Mouse (Mus musculus): Measurements from ENCODE around the gene Abcb7.
"Not testable (repeated sequence)": the region's sequence is repeated elsewhere in the genome, so short reads cannot be mapped to it uniquely, and the experiment has no call there.

The Abcb7 gene

DNA sequence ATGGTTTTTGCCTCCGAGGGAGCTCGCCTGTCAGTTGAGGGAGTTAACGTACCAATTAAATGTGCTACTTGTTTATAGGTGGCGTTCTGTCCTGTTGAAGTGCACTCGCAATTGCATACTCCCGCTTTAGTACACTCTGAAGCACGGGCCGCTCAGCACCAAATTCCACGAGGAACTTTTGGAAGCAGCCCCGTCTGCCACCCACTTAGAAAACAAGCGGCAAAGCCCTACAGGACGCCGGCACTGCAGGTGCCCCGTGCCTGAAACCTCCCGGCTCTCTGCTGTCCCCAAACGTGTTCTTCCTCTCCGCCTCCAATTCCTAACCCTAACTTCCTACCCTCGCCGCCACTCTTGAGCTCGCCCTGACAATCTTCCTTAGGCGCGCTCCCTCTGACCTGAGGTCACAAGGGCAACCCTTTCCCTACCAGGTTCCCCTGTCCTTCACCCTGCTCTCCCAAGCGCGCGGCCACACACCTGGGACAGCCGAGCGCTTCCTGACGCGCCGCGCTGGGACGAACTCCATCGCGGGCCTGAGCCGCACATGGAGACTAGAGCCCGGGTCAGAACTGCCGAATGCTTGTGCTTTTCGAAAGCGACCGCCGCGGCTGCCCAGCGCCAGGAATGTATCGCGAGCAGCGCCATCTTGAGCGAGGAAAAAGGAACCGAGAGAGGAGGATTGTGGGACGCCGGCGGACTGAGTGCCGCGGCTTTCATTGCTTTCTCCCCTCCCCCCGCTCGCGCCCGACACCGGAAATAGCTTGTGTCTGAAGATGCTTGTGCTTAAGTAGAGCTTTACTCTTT, at the start of gene Abcb7:
TSS of gene Abcb7 (minus strand) at position 674 of the 801 bp plus-strand sequence.
- POLR2A ChIA-PET, result interaction anchor here (0.6 to 2.7 kb wide), 32 partner anchors 9 to 1597 kb away, joined by 3 to 25 read pairs (median 3); partner anchors contain the start of genes Rlim (in 2 of the 4) and Nexmif (in 1 of the 4)
- CTCF ChIA-PET, result interaction anchor here in 2 of 4 experiments (0.6 kb wide), 2 partner anchors 235 to 745 kb away, joined by 3 read pairs; no protein-coding TSS in a partner anchor

DNA sequence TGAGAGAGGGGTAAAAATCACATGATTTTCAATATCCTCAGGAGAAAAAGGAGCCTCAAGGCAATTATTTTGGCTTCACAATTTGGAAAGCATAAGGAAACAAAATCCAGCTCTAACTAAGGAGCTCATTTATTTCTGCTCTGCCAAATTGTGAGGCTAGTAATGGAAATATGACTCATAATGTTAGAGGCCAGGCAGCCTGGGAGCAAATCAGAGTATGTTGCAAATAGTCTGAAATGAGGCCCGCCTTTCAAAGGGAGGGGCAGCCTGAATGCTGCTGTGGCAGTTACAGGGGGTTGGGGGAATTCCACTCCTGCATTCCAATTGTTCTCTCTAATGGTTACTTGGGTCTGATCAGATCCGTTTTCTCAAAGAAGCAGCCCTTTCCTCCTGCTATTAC, 48.1 kb upstream of the Abcb7 start:
- ChIA-PET POLR2A (no interaction called here), CTCF (no interaction called here)

DNA sequence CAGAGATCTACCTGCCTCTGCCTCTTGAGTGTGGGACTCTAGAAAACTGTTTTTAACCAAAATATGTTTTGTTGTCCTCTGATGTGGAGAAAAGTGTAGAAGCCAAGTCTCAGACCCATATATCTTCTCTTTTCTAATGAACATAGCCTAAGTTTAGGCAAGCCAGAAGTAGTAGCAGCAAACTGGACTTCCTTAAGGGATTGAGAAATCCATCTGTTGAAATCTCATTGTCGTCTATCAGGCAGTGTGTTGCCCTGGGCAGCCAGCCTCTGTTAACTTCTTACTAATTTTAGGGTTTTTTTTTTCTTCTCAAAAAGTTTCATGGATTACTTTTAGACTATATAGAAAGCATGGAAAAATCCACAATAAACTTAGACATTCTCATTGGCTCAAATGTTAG, 38.8 kb upstream of the Abcb7 start:
- ChIA-PET CTCF (no interaction called here), POLR2A (no interaction called here)

DNA sequence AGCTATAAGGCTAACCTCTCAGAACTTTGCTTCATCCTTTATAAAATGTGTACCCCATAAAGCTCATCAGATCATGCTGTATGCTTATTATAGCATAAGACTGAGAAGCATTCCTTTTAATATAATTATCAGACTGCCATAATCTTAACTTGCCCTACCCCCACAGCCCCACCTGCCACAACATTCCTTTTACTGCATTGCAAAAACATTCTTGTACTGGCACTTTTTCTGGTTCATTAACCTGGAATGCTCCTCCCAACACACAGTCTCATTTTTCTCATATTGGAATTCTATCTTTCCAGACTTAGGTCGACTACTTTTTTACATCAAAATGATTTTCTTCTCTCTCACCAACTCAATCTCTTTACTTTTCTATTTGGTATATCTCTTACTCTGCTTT, 19.8 kb upstream of the Abcb7 start:
- ChIA-PET POLR2A (no interaction called here), CTCF (no interaction called here)

DNA sequence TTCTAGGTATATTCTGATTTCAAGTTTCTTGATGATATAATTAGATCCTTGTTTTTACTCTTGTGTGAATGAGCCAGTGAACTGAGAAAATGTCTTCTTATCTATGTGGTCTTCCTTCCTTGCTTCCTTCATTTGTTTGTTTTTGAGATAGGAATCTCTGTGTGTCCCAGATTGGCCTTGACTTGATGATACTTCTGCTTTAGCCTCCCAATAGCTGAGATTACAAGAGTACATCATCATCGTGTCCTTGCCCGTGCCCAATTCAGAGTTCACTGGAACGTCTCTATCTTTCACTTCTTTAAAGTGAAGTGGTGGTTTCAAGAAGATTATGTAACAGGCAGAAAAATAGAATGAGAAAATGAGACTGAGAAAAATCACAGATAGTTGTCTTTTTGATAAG, 14.5 kb upstream of the Abcb7 start:
- ChIA-PET CTCF (no interaction called here), POLR2A (interaction anchor here in 1 of 4 experiments (0.6 kb wide), 1 partner anchor 9 kb away, joined by 3 read pairs; no protein-coding TSS in a partner anchor)

DNA sequence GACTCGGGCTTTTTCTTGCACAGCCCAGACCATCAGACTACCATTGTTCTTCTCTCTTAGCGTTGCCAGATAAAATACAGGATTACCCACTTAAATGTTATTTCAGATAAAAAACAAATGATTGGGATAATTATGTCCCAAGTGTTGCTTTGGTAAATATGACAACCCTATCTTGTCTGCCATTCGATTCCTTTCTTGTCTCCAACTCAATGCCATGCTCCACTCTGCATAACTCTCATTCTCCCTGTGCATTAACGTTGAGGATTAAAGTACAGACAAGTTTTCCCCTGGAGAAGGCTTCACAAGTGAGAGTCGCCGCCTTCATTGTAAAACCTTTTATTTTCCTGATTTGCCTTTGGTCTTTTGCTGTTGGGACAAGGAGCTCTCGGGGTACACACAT, 339 bp upstream of the Abcb7 start:
- ChIA-PET CTCF (interaction anchor here in 1 of 4 experiments (0.6 kb wide), 1 partner anchor 236 kb away, joined by 3 read pairs; no protein-coding TSS in a partner anchor), POLR2A (interaction anchor here (0.6 to 2.7 kb wide), 30 partner anchors 9 to 1597 kb away, joined by 3 to 25 read pairs (median 3); partner anchors contain the start of genes Rlim (in 2 of the 4) and Nexmif (in 1 of the 4))

DNA sequence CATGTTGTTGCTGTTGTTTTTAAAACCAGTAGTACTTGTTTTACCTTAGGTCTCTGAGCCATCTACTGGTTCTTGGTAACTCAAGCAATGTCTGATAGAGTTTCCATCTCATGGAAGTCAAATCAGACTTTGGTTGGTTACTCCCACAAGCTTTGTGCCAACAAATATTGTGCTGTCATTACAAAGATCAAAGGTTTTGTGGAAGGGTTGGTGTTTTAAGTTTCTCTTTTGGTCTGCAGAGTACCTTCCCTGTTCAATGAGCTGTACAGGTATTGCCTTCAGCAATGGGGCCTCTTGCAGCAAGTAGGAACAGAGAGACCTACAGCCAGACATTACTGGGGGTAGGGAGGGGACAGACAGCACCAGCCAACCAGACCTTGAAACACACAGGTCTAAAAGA, 5.5 kb downstream of the Abcb7 start:
- ChIA-PET CTCF (no interaction called here), POLR2A (no interaction called here)

DNA sequence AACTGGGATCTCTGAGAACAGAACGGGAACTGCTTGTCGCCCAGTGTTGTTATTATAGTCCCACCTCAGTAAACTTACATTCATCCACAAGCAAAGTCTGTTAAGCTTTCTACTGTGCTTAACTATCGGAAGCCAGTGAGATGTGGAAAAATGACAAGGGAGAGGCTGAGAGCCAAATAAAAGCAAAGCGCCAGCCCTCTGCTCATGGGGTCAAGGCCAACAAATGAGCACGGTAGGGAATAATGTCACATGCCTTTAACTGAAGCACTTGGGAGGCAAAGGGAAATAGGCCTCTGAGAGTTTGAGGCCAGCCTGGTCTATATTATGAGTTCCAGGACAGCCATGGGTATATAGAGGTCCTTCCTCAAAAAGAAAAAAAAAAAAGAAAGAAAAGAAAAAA, 11.2 kb downstream of the Abcb7 start:
- ChIA-PET CTCF (no interaction called here), POLR2A (interaction anchor here in 3 of 4 experiments (1.4 to 4.1 kb wide), 3 partner anchors 11 kb away, joined by 3 to 25 read pairs (median 8); partner anchors contain the start of gene Abcb7 (in 3 of the 3))

DNA sequence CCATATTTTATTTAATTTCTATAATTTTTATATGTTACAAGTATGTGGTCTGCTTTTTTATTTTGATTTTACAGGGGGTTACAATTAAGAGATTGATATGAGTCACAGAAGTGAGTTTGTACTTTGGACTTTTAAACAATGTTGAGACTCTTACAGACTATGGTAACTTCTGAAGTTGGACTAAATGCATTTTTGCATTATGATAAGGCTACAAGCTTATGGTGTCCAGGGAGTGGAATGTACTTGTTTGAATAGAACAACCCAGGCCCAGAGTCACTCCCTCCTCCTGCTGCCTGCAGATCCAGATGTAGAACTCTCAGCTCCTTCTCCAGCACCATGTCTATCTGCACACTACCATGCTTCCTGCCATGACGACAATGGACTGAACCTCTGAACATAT, 12.5 kb downstream of the Abcb7 start:
- ChIA-PET POLR2A (interaction anchor here in 1 of 4 experiments (4.1 kb wide), 1 partner anchor 12 kb away, joined by 25 read pairs; the partner anchor contains the start of gene Abcb7), CTCF (no interaction called here)

DNA sequence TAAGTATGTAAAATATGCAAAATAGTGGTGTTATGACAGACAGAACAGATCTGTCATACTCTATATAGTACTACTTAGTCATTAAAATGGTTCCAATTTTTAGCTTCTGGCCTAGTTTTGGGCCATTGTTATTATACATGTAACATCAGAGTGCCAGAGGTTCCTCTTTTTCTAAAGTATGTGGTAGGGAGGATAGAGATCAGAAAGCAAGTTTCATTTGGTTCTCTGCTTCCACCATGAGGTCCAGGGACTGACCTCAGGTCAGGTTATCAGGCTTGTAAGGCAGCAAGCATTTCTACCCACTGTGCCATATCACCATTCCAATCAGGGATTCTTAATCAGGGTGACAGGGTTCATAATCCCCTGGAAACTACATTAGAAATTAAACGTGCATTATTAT, 16.1 kb downstream of the Abcb7 start:
- ChIA-PET POLR2A (interaction anchor here in 1 of 4 experiments (2.0 kb wide), 1 partner anchor 16 kb away, joined by 9 read pairs; the partner anchor contains the start of gene Abcb7), CTCF (no interaction called here)

DNA sequence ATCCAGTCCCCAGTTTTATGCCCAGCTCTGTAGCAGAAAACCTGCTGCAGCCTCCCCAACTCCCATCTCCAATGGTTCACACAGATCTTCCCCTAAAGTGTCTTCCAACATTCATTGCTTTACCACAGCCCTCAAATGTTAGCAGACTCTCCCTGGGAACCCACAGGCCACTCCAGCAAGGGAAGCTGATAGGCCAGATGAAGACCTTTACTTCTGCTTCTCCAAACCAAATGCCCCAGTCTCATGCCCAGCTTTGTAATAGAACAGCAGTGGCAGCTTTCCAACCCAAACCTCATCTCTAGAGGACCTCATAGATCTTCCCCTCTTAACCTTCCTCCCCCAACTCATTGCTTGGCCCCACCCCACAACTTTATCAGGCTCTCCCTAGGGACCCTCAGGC, 54.0 kb downstream of the Abcb7 start:
- ChIA-PET POLR2A (interaction anchor here in 1 of 4 experiments (1.6 kb wide), 1 partner anchor 54 kb away, joined by 5 read pairs; the partner anchor contains the start of gene Abcb7), CTCF (no interaction called here)

DNA sequence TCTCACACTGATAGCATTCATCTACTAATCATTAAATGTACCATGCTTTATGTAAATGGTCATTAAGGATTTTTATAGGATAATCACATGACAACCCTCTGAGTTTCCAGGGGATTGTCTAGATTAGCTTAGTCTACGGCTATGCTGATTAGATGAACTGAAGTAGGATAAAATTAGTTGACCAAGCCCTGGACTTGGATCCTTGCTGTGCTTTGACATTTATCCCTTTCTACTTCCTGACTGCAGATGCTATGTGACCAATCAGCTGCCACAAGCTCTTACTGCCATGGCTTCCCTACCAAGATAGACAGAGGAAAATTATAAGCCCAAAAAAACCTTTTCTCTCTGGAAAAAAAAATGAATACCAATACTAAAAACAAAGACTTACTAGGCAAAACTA, 57.8 kb downstream of the Abcb7 start:
- CTCF ChIA-PET, result no interaction called here
- POLR2A ChIA-PET, result no interaction called here

DNA sequence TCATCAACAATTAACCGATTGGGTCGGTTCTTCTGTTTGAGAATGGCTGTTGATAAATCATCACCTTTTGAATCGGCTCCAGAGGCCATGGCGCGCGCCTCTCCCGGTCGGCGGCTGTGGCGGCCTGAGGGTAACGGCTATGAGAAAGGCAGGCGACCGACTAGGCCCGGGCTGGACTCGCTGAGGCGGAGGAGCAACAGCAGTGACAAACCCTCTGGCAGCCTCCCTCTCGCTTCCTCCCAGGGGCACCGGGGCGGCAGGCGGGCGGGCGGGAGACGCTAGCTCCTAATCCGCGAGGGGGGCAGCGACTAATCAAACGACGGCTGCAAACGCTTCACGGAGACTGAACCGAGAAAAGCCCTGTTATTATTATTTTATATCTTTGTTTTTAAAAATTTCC, 65.5 kb downstream of the Abcb7 start:
- POLR2A ChIA-PET, CTCF ChIA-PET: not testable (repeated sequence)

DNA sequence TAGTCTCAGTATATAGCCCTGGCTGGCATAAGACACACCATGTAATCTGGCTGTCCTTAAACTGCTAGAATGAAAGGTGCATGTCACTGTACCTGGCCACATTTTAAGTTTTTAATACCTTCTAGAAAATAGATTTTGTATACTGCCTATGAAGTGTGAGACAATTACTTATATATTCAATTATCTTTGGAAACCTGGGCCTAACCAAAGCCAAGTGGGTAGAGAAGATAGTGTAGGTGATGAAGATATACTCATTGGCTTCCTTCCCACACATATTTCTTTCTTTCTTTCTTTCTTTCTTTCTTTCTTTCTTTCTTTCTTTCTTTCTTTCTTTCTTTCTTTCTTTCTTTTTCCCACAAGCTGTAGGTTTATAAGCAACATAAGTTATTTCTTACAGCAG, 121.9 kb downstream of the Abcb7 start:
- POLR2A ChIA-PET, result no interaction called here
- CTCF ChIA-PET, result no interaction called here

DNA sequence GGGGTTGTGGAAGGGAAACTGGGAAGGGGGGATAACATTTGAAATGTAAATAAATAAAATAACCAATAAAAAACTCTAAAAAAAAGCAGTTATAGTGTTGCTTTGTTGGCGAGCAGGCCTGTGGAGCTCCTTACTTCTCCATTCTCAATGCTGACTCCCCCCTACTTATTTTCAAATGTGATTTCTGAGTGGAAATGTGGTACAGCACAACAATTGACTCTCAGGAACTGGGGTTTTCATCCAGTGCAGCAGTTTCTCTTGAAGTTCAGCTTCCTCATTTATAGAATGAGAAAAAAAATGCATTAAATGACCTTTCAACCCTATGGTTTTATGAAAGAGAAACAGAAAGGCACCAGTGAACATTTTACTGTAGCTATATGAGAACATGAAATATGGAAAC, 133.8 kb downstream of the Abcb7 start:
- ChIA-PET CTCF (no interaction called here), POLR2A (no interaction called here)

DNA sequence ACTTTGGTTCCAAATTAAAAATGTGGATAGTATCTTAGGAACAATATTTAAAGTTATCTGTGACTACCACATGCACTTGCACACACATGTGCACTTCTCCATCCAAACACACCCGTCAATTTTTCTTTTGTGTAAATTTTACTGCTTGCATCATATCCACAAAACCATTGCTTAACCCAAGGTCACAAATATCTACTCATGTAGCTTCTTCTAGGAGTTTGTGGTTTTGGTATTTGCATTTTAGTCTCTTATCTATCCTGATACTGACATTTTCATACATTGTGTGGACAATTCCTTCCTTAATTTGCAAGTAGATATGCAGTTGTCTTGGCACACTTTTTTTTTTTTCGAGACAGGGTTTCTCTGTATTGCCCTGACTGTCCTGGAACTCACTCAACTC, 149.3 kb downstream of the Abcb7 start:
- CTCF ChIA-PET, result no interaction called here
- POLR2A ChIA-PET, result no interaction called here

DNA sequence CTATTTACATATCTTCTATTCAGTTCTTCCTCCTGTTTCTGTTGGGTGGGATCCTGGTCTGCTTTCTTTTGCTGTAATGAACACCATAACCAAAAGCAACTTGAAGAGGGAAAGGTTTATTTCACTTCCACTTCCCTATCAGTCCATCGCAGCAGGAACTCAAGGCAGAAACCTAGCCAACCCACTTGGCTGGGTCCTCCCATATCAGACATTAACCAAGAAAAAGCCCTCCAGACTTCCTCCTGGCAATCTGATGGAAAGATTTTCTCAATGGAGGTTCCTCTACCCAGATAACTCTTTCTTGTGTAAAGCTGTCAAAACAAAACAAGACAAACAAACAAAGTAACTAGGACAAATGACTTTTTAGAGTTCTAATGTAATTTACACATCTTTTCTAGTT, 151.2 kb downstream of the Abcb7 start:
- CTCF ChIA-PET, result no interaction called here
- POLR2A ChIA-PET, result no interaction called here

DNA sequence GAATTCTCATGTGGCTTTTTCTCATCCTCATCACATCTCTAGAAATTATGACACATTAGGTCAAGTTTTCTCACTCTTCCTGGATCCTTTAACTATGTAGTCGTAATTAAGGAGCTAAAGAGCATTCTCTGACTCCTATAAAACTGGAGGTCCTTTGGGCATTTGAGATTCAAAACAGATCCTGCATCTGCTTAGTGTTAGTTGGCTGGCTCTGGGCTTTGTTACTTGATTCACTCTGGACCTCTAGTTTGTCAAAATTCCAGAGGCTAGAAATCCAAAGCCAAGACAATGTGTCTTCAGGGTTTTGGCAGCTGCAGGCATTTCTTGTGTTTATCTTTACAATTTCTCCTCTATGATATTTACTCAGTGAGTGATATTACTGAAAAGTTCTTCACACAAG, 157.1 kb downstream of the Abcb7 start:
- ChIA-PET POLR2A (no interaction called here), CTCF (no interaction called here)
